ENCODE assay signal across 8 mouse cellular contexts in genomic region chr16:35982506-35982901, GRCm38 (mm10). TPM values are rescaled to one million over a fixed set of nuclear protein-coding genes. Genes with fewer than 3 reads are reported as not detected.
A peak's percentile ranks its signal among the peaks of the same experiment; 100 is the strongest.
DNase-seq lines count a peak whose midpoint lies in the region; ATAC-seq and TF ChIP-seq lines count a peak whose summit lies in the region.

No protein-coding gene starts in this region.

- intact Hi-C loops in heart, postnatal 25 days (cut with DNase I), result loop anchor here (5.0 kb wide), 1 partner anchor 45 kb away; the partner anchor contains the start of genes Dtx3l and Parp9

- DNase-seq in heart, postnatal 25 days (ENCODE audit: low spot score), result no peak
- DNase-seq in heart, postnatal 0 days (ENCODE audit: low spot score), result peak; percentile 30
- no peak for DNase-seq in ovary, postnatal 36 days (ENCODE audit: low spot score)
- no peak for DNase-seq in frontal cortex, postnatal 14 days (ENCODE audit: low spot score in 2 of 2)
- DNase-seq in right cerebral cortex, adult 2 months (ENCODE audit: low spot score in 2 of 2), result no peak

- peak overlapping the region; percentile 84 for H3K4me2 ChIP-seq in heart, embryonic 13.5 days
- peak overlapping the region; percentile 68 for H3K4me2 ChIP-seq in heart, postnatal 0 days (ENCODE audit: low read depth, low read length)

- WGBS in heart, embryonic 13.5 days, result 3% methylated on average over 15 of the region's 15 CpGs
- WGBS in heart, postnatal 0 days, result 4% methylated on average over 15 of the region's 15 CpGs

- peak overlapping the region; percentile 83 for H3K4me3 ChIP-seq in heart, embryonic 13.5 days
- H3K4me3 ChIP-seq in heart, postnatal 0 days (ENCODE audit: low read depth, low read length), result peak overlapping the region; percentile 81

- H3K9me3 ChIP-seq in heart, embryonic 13.5 days, result 0 out of 2 replicates have a peak, but pooled peaks cover 3% of the 10 kb centered on the region
- no peaks in the 10 kb centered on the region for H3K9me3 ChIP-seq in heart, postnatal 0 days (replicated peaks; ENCODE audit: control insufficient read depth, low read length)

- peak overlapping the region; percentile 100 for H3K27ac ChIP-seq in heart, embryonic 13.5 days (replicated peaks)
- peak overlapping the region; percentile 99 for H3K27ac ChIP-seq in heart, postnatal 0 days (ENCODE audit: low read depth)

- H3K36me3 ChIP-seq in heart, embryonic 13.5 days, result no peaks in the 10 kb centered on the region
- no peaks in the 10 kb centered on the region for H3K36me3 ChIP-seq in heart, postnatal 0 days (replicated peaks; ENCODE audit: control insufficient read depth, insufficient read depth, low read length)

- TF ChIP-seq CTCF in heart, postnatal 0 days (IDR thresholded peaks at IDR 0.05; ENCODE audit: low read depth), result no peak

- no peaks in the 10 kb centered on the region for H3K27me3 ChIP-seq in heart, embryonic 13.5 days (replicated peaks)
- no peaks in the 10 kb centered on the region for H3K27me3 ChIP-seq in heart, postnatal 0 days (ENCODE audit: control insufficient read depth, insufficient read depth, low read length)

- no peak for TF ChIP-seq EP300 in heart, postnatal 0 days (IDR thresholded peaks at IDR 0.05; ENCODE audit: low read depth)

- peaks cover 30% of the 10 kb centered on the region for H3K4me1 ChIP-seq in heart, embryonic 13.5 days
- H3K4me1 ChIP-seq in heart, postnatal 0 days (ENCODE audit: control insufficient read depth, insufficient read depth), result peaks cover 7% of the 10 kb centered on the region; the same call in 1 of the 2 replicates

- no peak for ATAC-seq in heart, embryonic 13.5 days (ENCODE audit: extremely low read depth, insufficient number of reproducible peaks, low FRiP score, low TSS enrichment)
- ATAC-seq in activated CD4-positive, CD25-positive, alpha-beta regulatory T cell, adult 4 months, result peak; percentile 0
- ATAC-seq in heart, postnatal 0 days (ENCODE audit: insufficient read depth, low read depth), result no peak
- peak; percentile 5 for ATAC-seq in megakaryocyte-erythroid progenitor cell, adult 5-6 weeks (replicated peaks; ENCODE audit: low FRiP score, low TSS enrichment, poor library complexity, severe bottlenecking)

- peak overlapping the region; percentile 94 for H3K9ac ChIP-seq in heart, embryonic 13.5 days
- peak overlapping the region; percentile 93 for H3K9ac ChIP-seq in heart, postnatal 0 days (replicated peaks; ENCODE audit: low read depth, low read length)

RNA-seq across cellular contexts. Expression of gene Kpna1, which starts 4.0 kb away (rescaled TPM):
- 39.8 and 41.4 TPM in 2 replicates for polyA plus RNA-seq in heart, embryonic 13.5 days (2015; fragmentation: Nextera tagmentation; extraction: Ambion mirVana)
- total RNA-seq in heart, postnatal 25 days (2021), result 100 to 1,000 TPM; 112 TPM
- 10 to 100 TPM; 39.4 to 45.3 TPM for polyA plus RNA-seq in activated CD4-positive, CD25-positive, alpha-beta regulatory T cell, adult 4 months (2017; shearing (Covaris generic))
- total RNA-seq in heart, postnatal 0 days (2014; rRNA removed; ENCODE audit: low replicate concordance), result 46.3 and 55.0 TPM in 2 replicates
- 29.4 and 37.3 TPM in 2 replicates for polyA plus RNA-seq in heart, postnatal 0 days (2015; fragmentation: Nextera tagmentation; extraction: Ambion mirVana)
- total RNA-seq in megakaryocyte-erythroid progenitor cell, adult 5-6 weeks (2014; fragmentation: Nextera tagmentation), result 50.3 and 58.3 TPM in 2 replicates
- total RNA-seq in megakaryocyte-erythroid progenitor cell, adult 5-6 weeks (2017), result 52.8 and 55.5 TPM in 2 replicates

RNA-seq across cellular contexts. Expression of gene Dtx3l, which starts 43.6 kb away (rescaled TPM):
- 4.5 and 4.6 TPM in 2 replicates for polyA plus RNA-seq in heart, embryonic 13.5 days (2015; fragmentation: Nextera tagmentation; extraction: Ambion mirVana)
- 10 to 100 TPM in 1 of 2 experiments, 1 to 10 TPM in 1; 9.4 to 10.0 TPM for total RNA-seq in heart, postnatal 25 days (2021)
- 10 to 100 TPM; 61.6 to 62.8 TPM for polyA plus RNA-seq in activated CD4-positive, CD25-positive, alpha-beta regulatory T cell, adult 4 months (2017; shearing (Covaris generic))
- 8.1 and 11.2 TPM in 2 replicates for total RNA-seq in heart, postnatal 0 days (2014; rRNA removed; ENCODE audit: low replicate concordance)
- polyA plus RNA-seq in heart, postnatal 0 days (2015; fragmentation: Nextera tagmentation; extraction: Ambion mirVana), result 5.1 and 5.6 TPM in 2 replicates
- 15.8 and 19.4 TPM in 2 replicates for total RNA-seq in megakaryocyte-erythroid progenitor cell, adult 5-6 weeks (2014; fragmentation: Nextera tagmentation)
- 22.1 and 23.0 TPM in 2 replicates for total RNA-seq in megakaryocyte-erythroid progenitor cell, adult 5-6 weeks (2017)

RNA-seq across cellular contexts. Expression of gene Parp9, which starts 44.2 kb away (rescaled TPM):
- polyA plus RNA-seq in heart, embryonic 13.5 days (2015; fragmentation: Nextera tagmentation; extraction: Ambion mirVana), result 6.7 and 6.9 TPM in 2 replicates
- total RNA-seq in heart, postnatal 25 days (2021), result 10 to 100 TPM in 1 of 2 experiments, 1 to 10 TPM in 1; 9.9 to 11.5 TPM
- 10 to 100 TPM; 83.1 to 86.9 TPM for polyA plus RNA-seq in activated CD4-positive, CD25-positive, alpha-beta regulatory T cell, adult 4 months (2017; shearing (Covaris generic))
- 9.7 and 26.6 TPM in 2 replicates for total RNA-seq in heart, postnatal 0 days (2014; rRNA removed; ENCODE audit: low replicate concordance)
- 9.0 and 11.4 TPM in 2 replicates for polyA plus RNA-seq in heart, postnatal 0 days (2015; fragmentation: Nextera tagmentation; extraction: Ambion mirVana)
- 14.8 and 18.1 TPM in 2 replicates for total RNA-seq in megakaryocyte-erythroid progenitor cell, adult 5-6 weeks (2014; fragmentation: Nextera tagmentation)
- total RNA-seq in megakaryocyte-erythroid progenitor cell, adult 5-6 weeks (2017), result 28.3 and 40.9 TPM in 2 replicates

RNA-seq across cellular contexts. Expression of gene Wdr5b, which starts 58.5 kb away (rescaled TPM):
- 6.2 and 6.7 TPM in 2 replicates for polyA plus RNA-seq in heart, embryonic 13.5 days (2015; fragmentation: Nextera tagmentation; extraction: Ambion mirVana)
- 1 to 10 TPM; 2.6 to 2.9 TPM for total RNA-seq in heart, postnatal 25 days (2021)
- 1 to 10 TPM; 6.6 to 7.8 TPM for polyA plus RNA-seq in activated CD4-positive, CD25-positive, alpha-beta regulatory T cell, adult 4 months (2017; shearing (Covaris generic))
- total RNA-seq in heart, postnatal 0 days (2014; rRNA removed; ENCODE audit: low replicate concordance), result 5.4 and 7.8 TPM in 2 replicates
- polyA plus RNA-seq in heart, postnatal 0 days (2015; fragmentation: Nextera tagmentation; extraction: Ambion mirVana), result 5.8 and 6.8 TPM in 2 replicates
- total RNA-seq in megakaryocyte-erythroid progenitor cell, adult 5-6 weeks (2014; fragmentation: Nextera tagmentation), result 6.6 and 8.3 TPM in 2 replicates
- 9.2 and 9.3 TPM in 2 replicates for total RNA-seq in megakaryocyte-erythroid progenitor cell, adult 5-6 weeks (2017)

Comparison
In these comparisons a context has a peak if more than half of its experiments do, and no peak if none do; other contexts are left out.
1. ATAC-seq: peak in activated CD4-positive, CD25-positive, alpha-beta regulatory T cell, adult 4 months (single experiment) and megakaryocyte-erythroid progenitor cell, adult 5-6 weeks (single experiment); none in heart, embryonic 13.5 days (single experiment) and heart, postnatal 0 days (single experiment).